Mouse (Mus musculus) thymus, postnatal 14 days (tissue): ENCODE data around the gene Gm11639.

Source experiments
- DNase-seq: peaks from one replicate; pipeline ENCODE4 v3.0.0; 2021

The Gm11639 gene

GRCm38 (mm10) chr11:105156748-105157267 is 471.3 kb downstream of the Gm11639 start:
- no peak for DNase-seq

- no peak for DNase-seq
Observed at GRCm38 (mm10) chr11:105158047-105158446, 472.5 kb downstream of the Gm11639 start.

- DNase-seq: no peak
Observed at GRCm38 (mm10) chr11:105159673-105160360, 474.3 kb downstream of the Gm11639 start.

GRCm38 (mm10) chr11:105161411-105161810 is 475.9 kb downstream of the Gm11639 start:
- DNase-seq: no peak

GRCm38 (mm10) chr11:105164516-105165510 is 479.3 kb downstream of the Gm11639 start:
- no peak for DNase-seq

- DNase-seq: no peak
Observed at GRCm38 (mm10) chr11:105166780-105167179, 481.3 kb downstream of the Gm11639 start.
